Mouse (Mus musculus) A20 (cell line): Measurements from ENCODE around the gene Ggcx.
A peak's percentile ranks its signal among the peaks of the same experiment; 100 is the strongest.

Experiments
- DNase-seq: peaks from one replicate; pipeline ENCODE4 v3.0.0-alpha.2; 2011; ENCODE audit warnings: low read depth, low spot score

Gene Ggcx

GRCm38 (mm10) chr6:72387816-72388215 is 26.3 kb upstream of the Ggcx start:
- no peak for DNase-seq

DNA sequence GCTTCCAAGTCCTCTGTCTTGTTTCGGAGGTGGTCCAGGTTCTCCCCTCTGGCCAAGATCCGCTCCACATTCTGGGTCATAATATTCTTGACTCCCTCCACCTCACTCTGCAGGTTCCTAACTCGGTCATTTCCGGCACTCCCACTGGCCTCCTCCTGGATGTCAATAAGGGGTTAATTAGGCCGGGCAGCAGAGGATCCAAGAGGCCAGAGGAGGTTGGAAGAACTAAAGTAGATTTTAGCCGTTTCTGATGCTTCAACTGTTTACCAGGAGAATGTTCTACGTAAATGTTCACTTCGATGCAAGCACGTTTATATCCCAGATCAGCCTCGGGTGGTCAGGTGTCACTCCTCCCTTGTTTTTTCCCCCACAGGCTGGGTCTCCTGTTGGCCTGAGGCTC is 25.8 kb upstream of the Ggcx start:
- no peak for DNase-seq

DNA sequence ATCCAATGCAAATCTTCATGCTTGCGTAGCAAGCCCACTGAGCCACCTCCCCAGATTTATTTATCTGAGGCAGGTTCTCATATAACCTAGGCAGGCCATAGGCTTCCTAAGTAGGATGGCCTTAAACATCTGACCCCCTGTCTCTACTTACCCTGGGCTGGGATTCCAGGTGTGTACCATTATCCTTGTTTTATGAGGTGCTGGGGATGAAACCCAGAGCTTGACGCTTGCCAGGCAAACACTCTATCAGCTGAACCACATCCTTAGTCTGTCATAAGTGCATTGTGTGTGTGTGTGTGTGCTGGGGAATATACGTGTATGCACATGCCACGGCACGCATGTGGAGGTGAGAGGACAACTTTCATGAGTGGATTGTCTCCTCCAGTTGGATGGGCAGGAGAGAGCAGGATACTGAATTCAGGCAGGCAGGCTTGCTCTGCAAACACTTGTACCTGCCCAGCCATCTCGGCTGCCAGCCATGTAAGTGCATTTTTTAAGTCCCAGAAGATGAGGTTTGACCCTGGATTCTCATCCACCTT is 25.2 kb upstream of the Ggcx start:
- no peak for DNase-seq

GRCm38 (mm10) chr6:72389471-72389940 is 24.6 kb upstream of the Ggcx start:
- peak; percentile 66 for DNase-seq

GRCm38 (mm10) chr6:72389941-72390771 is 24.0 kb upstream of the Ggcx start, which contains the start of gene Vamp8:
Gene Vamp8, minus strand, starts transcription at chr6:72390703.
- peak; percentile 64 for DNase-seq

GRCm38 (mm10) chr6:72390795-72391521 is 23.1 kb upstream of the Ggcx start:
- peak; percentile 55 for DNase-seq

- no peak for DNase-seq
Observed at GRCm38 (mm10) chr6:72392341-72392740, 21.8 kb upstream of the Ggcx start.

DNA sequence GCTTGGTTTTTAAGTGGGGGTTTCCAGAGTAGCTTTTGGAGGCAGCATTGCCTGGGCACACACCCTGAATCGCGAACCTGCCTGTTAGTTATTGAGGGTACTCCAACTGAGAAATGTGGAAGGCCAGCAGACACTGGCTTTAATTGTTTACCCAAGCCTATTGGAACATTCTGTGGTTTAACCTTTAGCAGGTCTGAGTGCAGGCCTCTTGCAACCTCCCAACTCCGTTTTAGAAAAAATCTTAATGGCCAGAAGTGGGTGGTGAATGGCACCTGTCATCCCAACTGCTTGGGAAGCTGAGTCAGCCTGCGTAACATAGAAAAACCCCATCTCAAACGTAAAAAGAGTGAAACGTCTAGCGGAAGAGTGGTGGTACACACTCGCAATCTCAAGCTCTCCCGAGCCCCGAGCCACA is 17.3 kb upstream of the Ggcx start:
- no peak for DNase-seq

DNA sequence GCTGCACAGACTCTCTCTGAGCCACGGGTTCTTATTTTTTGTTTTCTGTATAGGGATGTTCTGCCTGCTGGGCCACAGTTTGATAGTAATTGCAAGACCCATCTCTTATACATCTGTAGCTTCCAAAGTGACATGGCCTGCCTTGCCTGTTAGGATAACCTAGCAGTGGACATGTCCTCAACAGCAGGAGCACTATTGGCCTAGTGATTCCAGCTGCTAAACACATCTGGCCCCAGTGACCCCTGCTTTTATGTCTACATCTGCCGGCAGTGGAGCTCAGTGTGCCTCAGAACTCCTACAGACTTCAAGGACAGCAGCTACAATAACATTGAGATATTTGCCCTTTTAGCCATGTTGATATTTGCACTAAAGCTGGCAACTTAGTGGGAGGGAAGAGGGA is 14.1 kb upstream of the Ggcx start:
- DNase-seq = no peak

DNA sequence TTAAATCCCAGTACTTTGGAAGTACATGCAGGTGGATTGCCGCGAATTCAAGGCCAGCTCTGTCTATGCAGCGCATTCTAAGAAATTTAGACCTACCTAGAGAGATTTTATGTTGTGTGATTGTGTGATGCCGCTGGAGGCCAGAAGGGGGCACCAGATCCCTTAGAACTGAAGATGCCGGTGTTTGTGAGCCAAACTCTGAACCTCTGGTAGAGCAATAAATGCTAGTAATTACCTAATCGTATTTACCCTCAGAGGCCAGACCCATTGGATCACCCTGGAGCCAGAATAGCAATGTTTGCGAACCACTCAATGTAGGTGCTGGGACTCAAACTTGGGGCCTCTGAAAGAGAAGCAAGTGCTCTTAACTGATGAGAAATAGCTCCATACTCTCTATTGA is 12.2 kb upstream of the Ggcx start:
- peak; percentile 63 for DNase-seq

GRCm38 (mm10) chr6:72405356-72405755 is 8.8 kb upstream of the Ggcx start:
- DNase-seq = no peak

DNA sequence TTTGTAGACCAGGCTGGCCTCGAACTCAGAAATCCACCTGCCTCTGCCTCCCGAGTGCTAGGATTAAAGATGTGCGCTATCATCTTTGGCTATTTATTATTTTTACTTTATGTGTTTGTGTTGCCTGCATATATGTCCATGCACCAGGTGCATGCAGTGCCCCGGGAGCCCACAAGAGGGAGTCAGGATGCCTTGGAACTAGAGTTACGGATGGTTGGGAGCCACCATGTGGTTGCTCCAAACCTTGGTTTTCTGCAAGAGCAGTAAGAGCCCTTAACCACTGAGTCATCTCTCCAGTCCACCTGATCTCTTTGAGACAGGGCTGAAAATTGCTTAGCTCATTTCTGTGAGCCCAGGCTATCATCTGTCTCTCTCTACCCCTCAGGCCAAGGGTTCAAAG is 7.0 kb upstream of the Ggcx start:
- DNase-seq = peak; percentile 77

- DNase-seq = peak; percentile 45
Observed at GRCm38 (mm10) chr6:72409567-72409966, 4.5 kb upstream of the Ggcx start.

DNA sequence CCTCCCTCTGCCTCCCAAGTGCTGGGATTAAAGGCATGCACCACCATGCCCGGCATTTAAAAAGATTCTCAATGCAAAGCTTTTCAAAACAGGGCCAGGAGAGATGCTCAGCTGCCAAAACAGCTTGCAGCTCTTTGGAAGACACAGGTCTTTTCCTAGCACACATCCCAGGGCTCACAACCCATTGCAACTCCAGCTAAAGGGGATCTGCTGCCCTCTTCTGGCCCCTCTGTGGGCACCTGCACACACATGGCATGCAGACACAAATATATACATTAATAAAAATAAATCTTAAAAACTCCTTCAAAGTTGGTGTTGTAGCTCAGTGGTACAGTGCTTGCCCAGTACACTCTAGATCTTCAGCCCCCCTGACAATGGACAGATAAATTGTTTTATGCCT is 4.1 kb upstream of the Ggcx start:
- peak; percentile 29 for DNase-seq

- peak; percentile 51 for DNase-seq
Observed at GRCm38 (mm10) chr6:72410518-72410917, 3.6 kb upstream of the Ggcx start.

DNA sequence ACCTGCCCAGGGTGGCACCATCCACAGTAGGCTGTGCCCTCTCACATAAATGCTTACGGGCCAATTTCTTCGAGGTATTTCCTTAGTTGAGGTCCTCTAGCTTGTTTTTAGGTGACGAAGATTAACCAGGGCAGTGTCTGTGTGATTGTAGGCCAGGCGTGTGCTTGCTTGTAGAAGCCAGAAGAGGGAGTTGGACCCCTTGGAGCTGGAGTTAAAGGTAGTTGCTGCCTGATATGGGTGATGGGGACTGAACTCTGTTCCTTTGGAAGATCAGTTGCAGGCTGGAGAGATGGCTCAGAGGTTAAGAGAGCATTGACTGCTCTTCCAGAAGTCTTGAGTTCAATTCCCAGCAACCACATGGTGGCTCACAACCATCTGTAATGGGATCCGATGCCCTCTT is 1.1 kb downstream of the Ggcx start:
- no peak for DNase-seq

DNA sequence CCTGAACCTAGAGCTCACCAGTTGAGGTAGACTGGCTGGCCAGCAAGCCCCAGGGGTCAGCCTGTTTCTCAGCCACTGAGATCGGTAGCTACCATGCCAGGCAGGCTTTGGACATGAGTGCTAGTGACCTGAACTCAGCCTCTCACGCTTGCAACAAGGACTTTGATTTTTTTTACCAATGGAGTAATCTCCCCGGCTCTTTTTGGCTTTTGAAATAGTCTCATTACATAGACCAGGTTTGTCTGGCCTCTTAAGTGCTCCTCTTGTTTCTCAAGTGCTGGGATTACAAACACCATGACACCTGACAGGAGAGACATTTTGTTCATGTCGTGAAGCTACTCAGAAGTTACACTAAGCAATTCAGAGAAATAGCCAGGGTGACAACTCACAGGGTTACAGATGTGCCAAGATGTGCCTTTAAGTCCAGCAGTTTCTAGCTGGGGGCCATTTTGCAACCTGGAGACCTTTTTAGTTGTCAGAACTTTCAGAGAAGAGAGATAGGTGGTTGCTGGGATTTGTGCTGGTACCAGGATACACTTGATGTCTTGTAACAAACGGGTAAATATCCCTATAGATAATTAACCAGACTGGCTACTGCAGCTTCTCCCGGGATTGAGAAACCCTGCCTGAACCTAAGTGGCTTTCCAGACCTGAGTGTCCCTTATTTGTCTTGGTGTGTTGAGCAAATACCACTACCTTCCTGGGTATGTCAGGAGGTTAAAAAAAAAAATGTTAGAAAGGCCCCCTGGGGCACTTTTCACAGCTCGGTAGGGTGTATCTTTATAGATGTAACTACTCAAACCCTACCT is 2.1 kb downstream of the Ggcx start:
- no peak for DNase-seq

GRCm38 (mm10) chr6:72418279-72418678 is 4.2 kb downstream of the Ggcx start:
- no peak for DNase-seq

- DNase-seq = no peak
Observed at GRCm38 (mm10) chr6:72419806-72420205, 5.7 kb downstream of the Ggcx start.

GRCm38 (mm10) chr6:72420901-72421300 is 6.8 kb downstream of the Ggcx start:
- no peak for DNase-seq

DNA sequence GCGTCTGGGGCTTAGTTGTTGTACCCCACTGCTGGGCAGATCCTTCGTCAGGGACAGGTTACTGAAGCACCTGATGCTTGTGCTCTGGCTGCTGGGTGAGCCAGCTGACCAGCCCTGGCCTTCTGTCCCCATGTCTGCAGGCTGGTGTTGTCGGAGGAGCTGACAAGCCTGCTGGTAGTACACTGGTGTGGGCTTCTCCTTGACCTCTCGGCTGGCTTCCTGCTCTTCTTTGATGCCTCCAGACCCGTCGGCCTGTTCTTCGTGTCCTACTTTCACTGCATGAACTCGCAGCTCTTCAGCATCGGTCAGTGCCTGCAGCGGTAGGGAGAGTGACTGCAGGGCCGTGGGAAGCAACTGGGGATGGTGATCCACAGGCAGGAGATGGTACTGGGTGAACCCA is 11.5 kb downstream of the Ggcx start:
- DNase-seq = no peak

DNA sequence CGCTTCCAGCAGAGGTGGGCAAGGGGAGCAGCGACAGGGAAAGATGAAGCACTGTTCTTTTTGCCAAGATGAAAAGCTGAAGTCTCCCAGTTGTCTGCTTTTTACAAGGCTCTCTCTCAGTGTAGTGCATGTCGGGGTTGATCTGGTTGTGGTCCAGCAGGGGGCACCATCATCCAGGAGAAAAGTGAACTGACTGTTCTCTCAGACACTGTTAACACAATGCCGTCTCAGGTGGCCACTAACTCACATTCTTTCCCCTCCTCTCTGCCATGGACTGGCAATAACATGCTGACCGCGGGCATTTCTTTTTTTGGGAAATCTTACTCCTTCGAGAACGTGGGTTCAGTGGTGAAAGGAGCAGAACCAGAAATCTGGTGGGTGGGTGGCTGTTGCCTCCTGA is 13.9 kb downstream of the Ggcx start:
- DNase-seq = peak; percentile 54
